Mouse (Mus musculus): ENCODE measurements at regions not wholly inside any gene's neighbourhood (a gene's known extent, or its start where the extent isn't known, plus 50 kb on each side); places are given as distances from the start of the nearest gene placed in this dataset.
"Not testable (repeated sequence)": the region's sequence is repeated elsewhere in the genome, so short reads cannot be mapped to it uniquely, and the experiment has no call there.

GRCm38 (mm10) chr8:37048912-37049692 is 55.7 kb downstream of the AI429214 start:
- DNase-seq (ENCODE audit: low read depth, low spot score) = no peak

GRCm38 (mm10) chr8:37049969-37050683 is 56.7 kb downstream of the AI429214 start:
- DNase-seq (ENCODE audit: low read depth, low spot score) = no peak
- WGBS = 73% methylated on average over 6 of the region's 6 CpGs

More at GRCm38 (mm10) chr8:37048912-37049692, 55.7 kb downstream of the AI429214 start:
- 87% methylated on average over 5 of the region's 5 CpGs for WGBS

GRCm38 (mm10) chr8:37050684-37051028 is 57.3 kb downstream of the AI429214 start:
- DNase-seq (ENCODE audit: low read depth, low spot score) = no peak
- WGBS = 36% methylated on average over 1 of the region's 1 CpGs

- no peak for DNase-seq (ENCODE audit: low read depth, low spot score)
- WGBS = 69% methylated on average over 3 of the region's 3 CpGs
Observed at GRCm38 (mm10) chr8:37056376-37056775, 63.0 kb downstream of the AI429214 start.

- no peak for DNase-seq (ENCODE audit: low read depth, low spot score)
- 71% methylated on average over 6 of the region's 6 CpGs for WGBS
Observed at GRCm38 (mm10) chr8:37058390-37058789, 65.0 kb downstream of the AI429214 start.

- DNase-seq (ENCODE audit: low read depth, low spot score) = peak; percentile 10
Observed at GRCm38 (mm10) chr8:37062012-37062944, 68.9 kb downstream of the AI429214 start.

GRCm38 (mm10) chr8:37063764-37064331 is 70.4 kb downstream of the AI429214 start:
- DNase-seq (ENCODE audit: low read depth, low spot score) = peak; percentile 22

More at GRCm38 (mm10) chr8:37062012-37062944, 68.9 kb downstream of the AI429214 start:
- WGBS = 25% methylated on average over 13 of the region's 13 CpGs

GRCm38 (mm10) chr8:37072905-37073304 is 79.5 kb downstream of the AI429214 start:
- no peak for DNase-seq (ENCODE audit: low read depth, low spot score)
- WGBS = 18% methylated on average over 2 of the region's 2 CpGs

More at GRCm38 (mm10) chr8:37063764-37064331, 70.4 kb downstream of the AI429214 start:
- 20% methylated on average over 12 of the region's 12 CpGs for WGBS

GRCm38 (mm10) chr8:37099727-37100126 is 106.3 kb downstream of the AI429214 start:
- no peak for DNase-seq (ENCODE audit: low read depth, low spot score)
- WGBS = 50% methylated on average over 2 of the region's 2 CpGs

GRCm38 (mm10) chr8:37112386-37112785 is 119.0 kb downstream of the AI429214 start:
- not testable (repeated sequence) for DNase-seq (ENCODE audit: low read depth, low spot score)

- DNase-seq (ENCODE audit: low read depth, low spot score) = no peak
Observed at GRCm38 (mm10) chr8:37125834-37126233, 132.4 kb downstream of the AI429214 start.

GRCm38 (mm10) chr8:37129670-37130069 is 136.3 kb downstream of the AI429214 start:
- WGBS = 12% methylated on average over 1 of the region's 1 CpGs
- DNase-seq (ENCODE audit: low read depth, low spot score) = no peak

GRCm38 (mm10) chr8:37131988-37132387 is 138.6 kb downstream of the AI429214 start:
- no peak for DNase-seq (ENCODE audit: low read depth, low spot score)
- 18% methylated on average over 4 of the region's 4 CpGs for WGBS

- no peak for DNase-seq (ENCODE audit: low read depth, low spot score)
Observed at GRCm38 (mm10) chr8:37134192-37134964, 141.0 kb downstream of the AI429214 start.

GRCm38 (mm10) chr8:37150286-37150685 is 156.9 kb downstream of the AI429214 start:
- 62% methylated on average over 1 of the region's 1 CpGs for WGBS
- no peak for DNase-seq (ENCODE audit: low read depth, low spot score)

More at GRCm38 (mm10) chr8:37134192-37134964, 141.0 kb downstream of the AI429214 start:
- WGBS = 58% methylated on average over 8 of the region's 8 CpGs

GRCm38 (mm10) chr8:37154361-37154760 is 161.0 kb downstream of the AI429214 start:
- no peak for DNase-seq (ENCODE audit: low read depth, low spot score)
- 68% methylated on average over 7 of the region's 7 CpGs for WGBS

GRCm38 (mm10) chr8:37154946-37155345 is 161.5 kb downstream of the AI429214 start:
- no peak for DNase-seq (ENCODE audit: low read depth, low spot score)
- 75% methylated on average over 8 of the region's 8 CpGs for WGBS

GRCm38 (mm10) chr8:37159481-37159880 is 166.1 kb downstream of the AI429214 start:
- DNase-seq (ENCODE audit: low read depth, low spot score) = no peak
- 11% methylated on average over 9 of the region's 9 CpGs for WGBS

- WGBS = 57% methylated on average over 1 of the region's 1 CpGs
- no peak for DNase-seq (ENCODE audit: low read depth, low spot score)
Observed at GRCm38 (mm10) chr8:37196859-37197258, 203.5 kb downstream of the AI429214 start.

Measured in large intestine, adult 2 months (tissue).